Mouse (Mus musculus): Measurements from ENCODE around the gene Gm20441. TPM values are rescaled to one million over a fixed set of nuclear protein-coding genes. Genes with fewer than 3 reads are reported as not detected.

Gm20441 gene
- polyA plus RNA-seq, 1 experiment: not detected

DNA sequence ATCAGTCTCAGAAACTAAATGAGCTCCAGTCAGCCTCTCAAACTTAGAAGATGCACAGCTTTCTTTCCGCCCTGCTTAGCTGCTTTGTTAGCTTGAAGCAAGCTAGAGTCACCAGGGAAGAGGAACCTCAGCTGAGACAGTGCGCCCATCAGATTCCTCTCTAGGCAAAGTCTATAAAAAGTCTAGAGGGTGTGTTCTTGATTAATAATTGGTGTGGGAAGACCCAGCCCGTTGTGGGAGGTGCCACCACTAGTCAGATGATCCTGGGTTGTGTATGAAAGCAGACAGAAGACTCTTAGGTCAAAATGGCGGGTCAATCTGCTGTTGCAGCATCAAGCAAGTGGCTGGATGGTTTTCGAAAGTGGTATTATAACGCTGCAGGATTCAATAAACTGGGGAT, 13.9 kb downstream of the Gm20441 start:
- no peak for TF ChIP-seq POLR2A (IDR thresholded peaks at IDR 0.05; ENCODE audit: low read depth, low read length)
- no peak for TF ChIP-seq CTCF (IDR thresholded peaks at IDR 0.05; ENCODE audit: borderline replicate concordance, insufficient read depth, low read length)
- no peaks in the 10 kb centered on the region for H3K4me1 ChIP-seq (ENCODE audit: control insufficient read depth, insufficient read depth, low read length)

DNA sequence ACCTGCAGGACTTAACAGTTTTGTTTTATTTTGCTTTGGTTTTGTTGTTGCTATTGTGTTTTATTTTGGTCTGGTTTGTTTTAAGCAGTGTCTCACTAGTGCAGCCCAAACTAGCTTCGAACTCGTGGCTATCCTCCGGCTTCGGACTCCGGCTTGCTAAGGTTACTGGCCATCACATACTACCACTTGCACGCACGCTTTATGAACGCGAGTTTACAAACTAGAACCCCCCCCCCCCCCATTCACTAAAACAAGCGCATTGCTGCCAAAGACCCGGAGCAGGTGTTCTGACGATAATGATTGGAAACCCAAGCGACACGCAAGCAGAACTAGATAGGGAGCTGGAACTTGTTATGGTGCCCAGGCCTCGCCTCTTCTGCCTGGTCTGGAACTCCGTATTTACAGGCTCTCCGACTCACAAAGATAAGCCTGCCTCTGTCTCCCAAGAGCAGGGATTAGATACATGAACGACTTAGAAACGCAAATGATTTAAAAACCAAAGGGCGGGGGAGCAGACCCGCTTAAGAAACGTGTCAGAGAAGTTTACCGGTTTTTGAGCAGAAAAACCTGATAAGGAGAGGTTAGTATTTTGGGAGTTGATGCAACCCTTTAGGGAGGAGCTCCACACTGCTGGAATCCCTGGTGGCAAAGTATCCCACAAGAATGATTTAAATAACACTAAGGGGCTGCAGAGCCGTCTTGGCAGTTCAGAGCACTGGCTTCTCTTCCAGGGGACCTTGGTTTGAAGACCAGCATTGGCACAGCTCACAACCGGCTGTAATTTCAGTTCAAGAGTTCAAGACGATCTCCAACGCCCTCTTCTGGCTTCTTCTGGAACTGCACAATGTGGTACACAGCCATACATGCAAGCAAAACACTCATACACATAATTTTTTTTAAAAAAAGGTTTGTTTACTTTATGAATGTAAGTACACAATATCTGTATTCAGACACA, 16.0 kb downstream of the Gm20441 start:
- Histone ChIP-seq H3K27ac (ENCODE audit: insufficient read depth, low read length) (0 out of 2 replicates have a peak overlapping the region, but pooled peaks have one; percentile 11), H3K4me3 (ENCODE audit: insufficient read depth, low read length) (peak overlapping the region; percentile 94), H3K4me1 (ENCODE audit: control insufficient read depth, insufficient read depth, low read length) (no peaks in the 10 kb centered on the region)
- TF ChIP-seq CTCF (IDR thresholded peaks at IDR 0.05; ENCODE audit: borderline replicate concordance, insufficient read depth, low read length) (no peak), POLR2A (IDR thresholded peaks at IDR 0.05; ENCODE audit: low read depth, low read length) (0 out of 2 replicates have a peak, but pooled peaks have one; percentile 5)

More for the DNA sequence above, 13.9 kb downstream of the Gm20441 start:
- no peak overlapping the region for H3K4me3 ChIP-seq (ENCODE audit: insufficient read depth, low read length)
- no peak overlapping the region for H3K27ac ChIP-seq (ENCODE audit: insufficient read depth, low read length)

DNA sequence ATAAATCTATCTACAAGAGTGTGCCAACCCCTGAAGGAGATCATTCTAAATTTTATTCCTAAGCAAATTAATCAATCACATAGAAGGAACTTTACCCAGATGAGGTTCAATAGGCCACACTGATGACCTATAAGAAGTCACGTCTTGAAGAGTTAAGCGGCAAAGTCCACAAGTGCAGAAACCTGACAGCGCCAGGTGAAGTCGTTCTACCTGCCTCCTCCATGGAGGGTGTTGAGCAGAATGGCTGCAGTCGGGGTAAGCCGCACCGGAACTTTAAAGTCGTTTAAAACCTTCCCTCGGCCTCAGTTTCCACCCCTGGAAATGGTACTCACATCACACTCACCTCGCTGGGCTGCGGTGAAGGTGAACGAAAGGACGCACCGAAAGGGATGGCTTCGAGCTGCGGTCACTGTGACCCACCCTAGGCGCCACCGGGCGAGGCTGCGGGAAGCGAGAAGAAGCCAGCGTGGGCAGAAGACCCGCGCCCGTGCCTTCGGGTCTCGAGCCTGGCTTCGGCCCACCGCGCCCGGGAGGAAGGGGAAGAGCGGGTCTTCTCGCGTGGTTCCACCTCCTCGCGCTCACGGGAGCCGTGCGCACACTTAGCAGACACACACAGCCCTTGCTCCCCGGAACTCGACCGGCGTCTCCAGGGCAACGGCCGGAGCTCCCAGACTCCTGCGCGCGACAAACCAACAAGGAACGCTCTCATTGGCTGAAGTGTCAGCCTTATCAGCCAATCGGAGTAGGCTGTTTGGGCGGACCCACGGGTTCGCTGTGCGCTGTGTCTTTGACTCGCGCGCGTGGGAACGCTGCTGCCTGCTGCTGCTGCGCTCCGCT, 16.9 kb downstream of the Gm20441 start, which contains the start of gene Cabin1:
TSS of gene Cabin1 (minus strand) at position 660 of the 837 bp plus-strand sequence.
- no peaks in the 10 kb centered on the region for H3K4me1 ChIP-seq (ENCODE audit: control insufficient read depth, insufficient read depth, low read length)
- 0 out of 2 replicates have a peak within 1 kb of the TSS, but pooled peaks have one; percentile 11 for H3K27ac ChIP-seq (ENCODE audit: insufficient read depth, low read length)
- peak within 1 kb of the TSS; percentile 94 for H3K4me3 ChIP-seq (ENCODE audit: insufficient read depth, low read length)
- peak; percentile 87 for TF ChIP-seq POLR2A (IDR thresholded peaks at IDR 0.05; ENCODE audit: low read depth, low read length)
- TF ChIP-seq CTCF (IDR thresholded peaks at IDR 0.05; ENCODE audit: borderline replicate concordance, insufficient read depth, low read length): no peak

DNA sequence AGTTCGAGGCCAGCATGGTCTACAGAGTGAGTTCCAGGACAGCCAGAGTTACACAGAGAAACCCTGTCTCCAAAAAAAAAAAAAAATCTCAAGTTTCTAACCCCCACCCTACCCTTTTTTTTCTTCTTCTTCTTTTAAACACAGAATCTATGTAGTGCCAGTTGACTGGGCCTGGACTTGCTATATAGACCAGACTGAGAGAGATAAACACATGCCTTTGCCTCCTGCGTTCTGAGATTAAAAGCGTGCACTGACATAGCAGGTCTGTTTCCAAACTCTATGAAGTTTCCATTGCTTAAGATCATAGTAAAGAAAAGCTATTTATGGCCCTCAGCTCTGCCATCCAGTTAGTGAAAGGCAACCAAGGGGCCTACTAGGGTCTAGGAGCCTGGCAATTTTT, 18.3 kb downstream of the Gm20441 start:
- Histone ChIP-seq H3K4me1 (ENCODE audit: control insufficient read depth, insufficient read depth, low read length) (no peaks in the 10 kb centered on the region), H3K27ac (ENCODE audit: insufficient read depth, low read length) (no peak overlapping the region), H3K4me3 (ENCODE audit: insufficient read depth, low read length) (no peak overlapping the region)
- TF ChIP-seq POLR2A (IDR thresholded peaks at IDR 0.05; ENCODE audit: low read depth, low read length): no peak
- TF ChIP-seq CTCF (IDR thresholded peaks at IDR 0.05; ENCODE audit: borderline replicate concordance, insufficient read depth, low read length): no peak

DNA sequence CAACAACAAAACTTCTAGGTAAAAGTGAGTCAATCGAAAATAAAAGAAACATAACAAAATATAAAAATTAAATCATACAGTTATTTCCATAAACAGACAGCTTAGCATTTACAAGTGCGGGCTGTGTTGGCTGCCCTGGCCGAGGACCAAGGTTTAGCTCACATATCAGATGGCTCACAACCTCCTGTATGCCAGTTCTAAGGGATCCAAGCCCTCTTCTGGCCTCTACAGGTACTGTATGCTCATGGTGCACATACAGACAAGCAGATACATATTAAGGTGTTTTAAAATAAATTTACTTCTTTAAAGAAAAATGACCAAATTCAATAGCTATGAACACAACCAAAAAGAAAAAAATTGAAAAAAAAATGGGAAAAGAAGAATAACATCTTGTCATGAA, 20.4 kb downstream of the Gm20441 start:
- no peak overlapping the region for H3K27ac ChIP-seq (ENCODE audit: insufficient read depth, low read length)
- no peak overlapping the region for H3K4me3 ChIP-seq (ENCODE audit: insufficient read depth, low read length)
- no peak for TF ChIP-seq CTCF (IDR thresholded peaks at IDR 0.05; ENCODE audit: borderline replicate concordance, insufficient read depth, low read length)
- no peak for TF ChIP-seq POLR2A (IDR thresholded peaks at IDR 0.05; ENCODE audit: low read depth, low read length)
- H3K4me1 ChIP-seq (ENCODE audit: control insufficient read depth, insufficient read depth, low read length): no peaks in the 10 kb centered on the region

DNA sequence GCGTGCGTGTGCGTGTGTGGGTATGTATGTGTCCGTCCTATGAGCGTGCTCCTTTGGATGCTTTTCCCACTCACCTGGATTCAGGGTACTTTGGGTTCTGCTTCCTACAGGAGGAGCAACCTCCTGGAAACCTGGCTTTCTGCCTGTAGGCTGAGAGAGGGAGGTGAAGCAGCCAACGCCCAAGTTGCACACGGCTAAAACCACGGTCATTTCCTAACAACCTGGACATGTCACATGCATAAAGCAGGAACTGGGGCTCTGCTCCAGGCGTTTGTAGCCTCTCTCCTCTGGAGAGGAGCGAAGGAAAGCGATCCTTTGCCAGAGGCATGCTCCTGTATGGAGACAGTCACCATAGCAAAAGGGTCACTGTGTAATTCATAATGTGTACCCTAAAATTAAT, 24.0 kb downstream of the Gm20441 start:
- TF ChIP-seq POLR2A (IDR thresholded peaks at IDR 0.05; ENCODE audit: low read depth, low read length) (no peak), CTCF (IDR thresholded peaks at IDR 0.05; ENCODE audit: borderline replicate concordance, insufficient read depth, low read length) (no peak)
- Histone ChIP-seq H3K27ac (ENCODE audit: insufficient read depth, low read length) (no peak overlapping the region), H3K4me1 (ENCODE audit: control insufficient read depth, insufficient read depth, low read length) (no peaks in the 10 kb centered on the region)

DNA sequence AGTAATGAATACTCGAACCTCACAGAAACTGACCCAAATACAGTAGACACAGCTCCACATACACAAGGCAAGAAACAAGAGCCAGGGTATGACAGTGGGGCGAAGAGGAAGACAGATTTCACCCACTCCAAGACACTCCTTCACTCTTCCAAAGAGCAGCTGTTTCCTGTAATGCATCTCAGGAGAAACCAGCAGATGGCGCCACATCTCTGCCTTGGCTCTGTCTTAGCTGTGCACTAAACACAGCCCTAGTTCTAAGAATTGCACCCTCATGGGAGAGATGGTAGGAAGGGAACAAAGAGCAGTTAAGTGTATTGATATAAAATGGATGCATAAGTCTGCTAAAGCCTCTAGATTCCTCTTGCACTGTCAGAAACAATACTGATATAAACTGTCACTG, 36.7 kb downstream of the Gm20441 start:
- H3K4me1 ChIP-seq (ENCODE audit: control insufficient read depth, insufficient read depth, low read length): no peaks in the 10 kb centered on the region
- H3K27ac ChIP-seq (ENCODE audit: insufficient read depth, low read length): no peak overlapping the region
- TF ChIP-seq POLR2A (IDR thresholded peaks at IDR 0.05; ENCODE audit: low read depth, low read length) (no peak), CTCF (IDR thresholded peaks at IDR 0.05; ENCODE audit: borderline replicate concordance, insufficient read depth, low read length) (peak; percentile 81)
- H3K4me3 ChIP-seq (ENCODE audit: insufficient read depth, low read length): no peak overlapping the region

More for the DNA sequence above, 24.0 kb downstream of the Gm20441 start:
- no peak overlapping the region for H3K4me3 ChIP-seq (ENCODE audit: insufficient read depth, low read length)

DNA sequence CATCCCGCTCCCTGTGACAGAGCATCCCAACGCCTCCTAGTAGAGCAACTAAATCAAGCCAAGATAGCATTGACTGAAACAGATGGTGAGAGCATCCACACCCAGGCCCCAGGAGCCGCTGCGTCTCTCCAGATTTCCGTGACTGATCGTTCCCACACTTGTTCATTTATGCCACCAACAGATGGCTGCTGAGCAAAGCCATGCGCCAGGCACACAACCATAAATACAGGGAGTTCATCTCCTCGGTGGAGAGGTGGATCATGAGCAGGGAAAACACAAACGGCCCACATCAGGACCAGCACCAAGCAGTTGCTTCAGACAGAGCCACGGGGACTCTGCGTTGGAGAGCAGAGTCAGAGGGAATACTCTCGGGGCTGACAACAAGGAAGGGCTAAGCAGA, 37.4 kb downstream of the Gm20441 start:
- Histone ChIP-seq H3K4me1 (ENCODE audit: control insufficient read depth, insufficient read depth, low read length) (no peaks in the 10 kb centered on the region), H3K4me3 (ENCODE audit: insufficient read depth, low read length) (no peak overlapping the region), H3K27ac (ENCODE audit: insufficient read depth, low read length) (no peak overlapping the region)
- TF ChIP-seq CTCF (IDR thresholded peaks at IDR 0.05; ENCODE audit: borderline replicate concordance, insufficient read depth, low read length) (no peak), POLR2A (IDR thresholded peaks at IDR 0.05; ENCODE audit: low read depth, low read length) (no peak)

DNA sequence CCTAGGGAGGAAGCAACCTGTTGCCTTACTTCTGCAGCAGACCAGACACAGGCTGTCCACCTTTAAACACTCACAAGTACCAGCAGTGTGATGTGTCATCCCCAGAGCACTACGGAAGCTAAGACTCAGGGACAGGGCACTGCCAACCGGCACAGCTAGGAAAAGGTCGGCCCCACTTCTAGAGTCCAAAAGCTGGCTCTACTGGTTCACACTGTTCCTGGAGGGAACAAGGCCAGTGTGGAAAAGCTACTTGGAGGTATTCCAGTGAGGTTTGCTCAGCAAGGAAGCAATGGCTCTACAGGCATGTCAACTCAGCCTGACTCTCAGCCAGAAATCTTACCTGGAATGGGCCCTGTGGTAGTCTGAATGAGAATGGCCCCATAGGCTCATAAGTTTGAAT, 39.9 kb downstream of the Gm20441 start:
- H3K27ac ChIP-seq (ENCODE audit: insufficient read depth, low read length): no peak overlapping the region
- no peak overlapping the region for H3K4me3 ChIP-seq (ENCODE audit: insufficient read depth, low read length)
- TF ChIP-seq POLR2A (IDR thresholded peaks at IDR 0.05; ENCODE audit: low read depth, low read length) (no peak), CTCF (IDR thresholded peaks at IDR 0.05; ENCODE audit: borderline replicate concordance, insufficient read depth, low read length) (no peak)
- H3K4me1 ChIP-seq (ENCODE audit: control insufficient read depth, insufficient read depth, low read length): no peaks in the 10 kb centered on the region

All from embryonic fibroblast, embryonic 13.5 days (primary cell).